Mouse (Mus musculus) 3134 (cell line): Measurements from ENCODE around the gene Clcn3.

ENCODE experiments used
- DNase-seq: peaks from one replicate; pipeline ENCODE4 v3.0.0-alpha.2; 2011; ENCODE audit warnings: low spot score; ENCODE audit not compliant: insufficient read length; ENCODE audit errors: extremely low read depth

Gene Clcn3

GRCm38 (mm10) chr8:60954281-60955014 is 28.7 kb downstream of the Clcn3 start:
- DNase-seq, result peak; percentile 69

- DNase-seq, result no peak
Measured at GRCm38 (mm10) chr8:60952803-60953202, 30.3 kb downstream of the Clcn3 start.

GRCm38 (mm10) chr8:60951757-60952156 is 31.3 kb downstream of the Clcn3 start:
- no peak for DNase-seq

- DNase-seq, result no peak
Measured at GRCm38 (mm10) chr8:60951271-60951670, 31.8 kb downstream of the Clcn3 start.

GRCm38 (mm10) chr8:60949859-60950258 is 33.2 kb downstream of the Clcn3 start:
- no peak for DNase-seq

GRCm38 (mm10) chr8:60947503-60947902 is 35.6 kb downstream of the Clcn3 start:
- DNase-seq, result no peak

- DNase-seq, result no peak
Measured at GRCm38 (mm10) chr8:60942867-60943266, 40.2 kb downstream of the Clcn3 start.

GRCm38 (mm10) chr8:60938717-60939424 is 44.2 kb downstream of the Clcn3 start:
- DNase-seq, result no peak

GRCm38 (mm10) chr8:60933617-60934016 is 49.5 kb downstream of the Clcn3 start:
- DNase-seq, result no peak

- DNase-seq, result no peak
Measured at GRCm38 (mm10) chr8:60920176-60920575, 62.9 kb downstream of the Clcn3 start.

- DNase-seq, result no peak
Measured at GRCm38 (mm10) chr8:60919069-60919468, 64.0 kb downstream of the Clcn3 start.

GRCm38 (mm10) chr8:60912554-60912953 is 70.5 kb downstream of the Clcn3 start:
- no peak for DNase-seq

GRCm38 (mm10) chr8:60912081-60912480 is 71.0 kb downstream of the Clcn3 start:
- no peak for DNase-seq

GRCm38 (mm10) chr8:60900147-60900546 is 83.0 kb downstream of the Clcn3 start:
- no peak for DNase-seq

GRCm38 (mm10) chr8:60895878-60896277 is 87.2 kb downstream of the Clcn3 start:
- no peak for DNase-seq

GRCm38 (mm10) chr8:60891757-60892156 is 91.3 kb downstream of the Clcn3 start:
- DNase-seq, result no peak

- no peak for DNase-seq
Measured at GRCm38 (mm10) chr8:60890520-60890874, 92.6 kb downstream of the Clcn3 start.

GRCm38 (mm10) chr8:60889843-60890519 is 93.1 kb downstream of the Clcn3 start, which contains the start of gene Hpf1:
Hpf1 (plus strand) TSS chr8:60890418.
- peak; percentile 96 for DNase-seq

- no peak for DNase-seq
Measured at GRCm38 (mm10) chr8:60889131-60889842, 93.8 kb downstream of the Clcn3 start.

- DNase-seq, result no peak
Measured at GRCm38 (mm10) chr8:60886736-60887135, 96.4 kb downstream of the Clcn3 start.
